Mouse (Mus musculus) spleen, adult 2 months (tissue): ENCODE measurements around the gene Il21r.

Experiments
- CTCF ChIP-seq: fragments of 200-500 bp; IDR thresholded peaks from 2 replicates; pipeline ENCODE4 v1.5.1; 2011; ENCODE audit warnings: mild to moderate bottlenecking, inconsistent platforms; ENCODE audit not compliant: insufficient read depth, insufficient read length, insufficient replicate concordance; ENCODE audit errors: extremely low read depth
- POLR2A ChIP-seq: fragments of 200-500 bp; IDR thresholded peaks from 2 replicates; pipeline ENCODE4 v1.6.1; 2011; ENCODE audit warnings: low read depth, low read length, inconsistent platforms

GRCm38 (mm10) chr7:125583325-125584004 lies 19.8 kb upstream of the Il21r start:
- no peak for TF ChIP-seq POLR2A
- peak; percentile 16; the same call in 1 of the 2 replicates for TF ChIP-seq CTCF
